Comparison of ENCODE assay signal across 8 mouse cellular contexts in genomic region chr1:171344715-171345114, GRCm38 (mm10). TPM values are rescaled to one million over a fixed set of nuclear protein-coding genes. Genes with fewer than 3 reads are reported as not detected.
DNase-seq lines count a peak whose midpoint lies in the region; ATAC-seq and TF ChIP-seq lines count a peak whose summit lies in the region.

No protein-coding gene starts in this region.

- TF ChIP-seq CTCF in cerebellum, adult 2 months (IDR thresholded peaks at IDR 0.05; ENCODE audit: borderline replicate concordance, insufficient read depth, low read depth, low read length): no peak
- TF ChIP-seq CTCF in lung, postnatal 0 days (IDR thresholded peaks at IDR 0.05): no peak

- H3K4me2 ChIP-seq in lung, postnatal 0 days (replicated peaks; ENCODE audit: low read depth, low read length): peak overlapping the region; percentile 95
- peak overlapping the region; percentile 81 for H3K4me2 ChIP-seq in liver, embryonic 11.5 days
- peak overlapping the region; percentile 85 for H3K4me2 ChIP-seq in stomach, embryonic 16.5 days (ENCODE audit: low read depth, low read length)

- peaks cover 5% of the 10 kb centered on the region; the same call in 1 of the 2 replicates for H3K9me3 ChIP-seq in lung, postnatal 0 days (ENCODE audit: low read length)
- no peaks in the 10 kb centered on the region for H3K9me3 ChIP-seq in liver, embryonic 11.5 days (ENCODE audit: control insufficient read depth, low read length)
- peaks cover 6% of the 10 kb centered on the region; the same call in 1 of the 2 replicates for H3K9me3 ChIP-seq in stomach, embryonic 16.5 days (replicated peaks; ENCODE audit: control insufficient read depth, low read length)

- TF ChIP-seq EP300 in lung, postnatal 0 days (IDR thresholded peaks at IDR 0.05): 0 out of 2 replicates have a peak, but pooled peaks have one; percentile 15

- no peak for DNase-seq in cerebellum, adult 2 months
- no peak for DNase-seq in cerebellum, adult 8-10 months
- DNase-seq in lung, postnatal 0 days (ENCODE audit: low spot score): peak; percentile 28
- DNase-seq in lung, postnatal 36 days: no peak
- DNase-seq in liver, embryonic 11.5 days (ENCODE audit: low spot score): no peak
- no peak for DNase-seq in gastrocnemius, postnatal 14 days
- no peak for DNase-seq in gastrocnemius, postnatal 10 days

- peaks cover 4% of the 10 kb centered on the region; the same call in 1 of the 2 replicates for H3K4me1 ChIP-seq in cerebellum, adult 2 months (ENCODE audit: control insufficient read depth, insufficient read depth, low read length)
- H3K4me1 ChIP-seq in lung, postnatal 0 days (ENCODE audit: insufficient read depth, low read depth, low read length): peaks cover 17% of the 10 kb centered on the region; the same call in 1 of the 2 replicates
- peaks cover 8% of the 10 kb centered on the region for H3K4me1 ChIP-seq in liver, embryonic 11.5 days (replicated peaks; ENCODE audit: control insufficient read depth, insufficient read depth, low read length)
- peaks cover 18% of the 10 kb centered on the region for H3K4me1 ChIP-seq in stomach, embryonic 16.5 days (ENCODE audit: control insufficient read depth, insufficient read depth, low read length)

- 64% methylated on average over 9 of the region's 9 CpGs for WGBS in cerebellum, adult 2 months
- WGBS in lung, postnatal 0 days: 67% methylated on average over 9 of the region's 9 CpGs
- 72% methylated on average over 9 of the region's 9 CpGs for WGBS in liver, embryonic 11.5 days
- 71% methylated on average over 9 of the region's 9 CpGs for WGBS in stomach, embryonic 16.5 days

- TF ChIP-seq POLR2A in cerebellum, adult 2 months (IDR thresholded peaks at IDR 0.05; ENCODE audit: borderline replicate concordance, insufficient read depth, low read length): no peak

- peaks cover 16% of the 10 kb centered on the region; the same call in 1 of the 2 replicates for H3K36me3 ChIP-seq in lung, postnatal 0 days (ENCODE audit: insufficient read depth, low read length)
- H3K36me3 ChIP-seq in liver, embryonic 11.5 days (ENCODE audit: control insufficient read depth, insufficient read depth, low read length): peaks cover 21% of the 10 kb centered on the region
- H3K36me3 ChIP-seq in stomach, embryonic 16.5 days (ENCODE audit: control insufficient read depth, insufficient read depth, low read length): peaks cover 4% of the 10 kb centered on the region

- peak overlapping the region; percentile 74 for H3K4me3 ChIP-seq in cerebellum, adult 2 months (replicated peaks; ENCODE audit: insufficient read depth, low read depth, low read length)
- peak overlapping the region; percentile 84 for H3K4me3 ChIP-seq in lung, postnatal 0 days (ENCODE audit: low read depth, low read length)
- H3K4me3 ChIP-seq in liver, embryonic 11.5 days (ENCODE audit: low read depth, low read length): peak overlapping the region; percentile 95
- peak overlapping the region; percentile 90 for H3K4me3 ChIP-seq in stomach, embryonic 16.5 days (replicated peaks; ENCODE audit: low read length)

- H3K9ac ChIP-seq in lung, postnatal 0 days (replicated peaks; ENCODE audit: low read depth): peak overlapping the region; percentile 71; the same call in 1 of the 2 replicates
- peak overlapping the region; percentile 91 for H3K9ac ChIP-seq in liver, embryonic 11.5 days (ENCODE audit: low read depth, low read length)
- H3K9ac ChIP-seq in stomach, embryonic 16.5 days (ENCODE audit: low read length): peak overlapping the region; percentile 92

- intact Hi-C loops in gastrocnemius, postnatal 14 days (cut with DNase I; ENCODE audit: low total_unique reads): no loop called here

- no peak overlapping the region for H3K27ac ChIP-seq in cerebellum, adult 2 months (ENCODE audit: insufficient read depth, low read length)
- peak overlapping the region; percentile 10 for H3K27ac ChIP-seq in lung, postnatal 0 days (ENCODE audit: low read length)
- no peak overlapping the region for H3K27ac ChIP-seq in liver, embryonic 11.5 days (ENCODE audit: low read depth, low read length)
- peak overlapping the region; percentile 68; the same call in 1 of the 2 replicates for H3K27ac ChIP-seq in stomach, embryonic 16.5 days (ENCODE audit: low read length)

- H3K27me3 ChIP-seq in cerebellum, adult 2 months (ENCODE audit: control insufficient read depth, insufficient read depth, low read length): no peaks in the 10 kb centered on the region
- no peaks in the 10 kb centered on the region for H3K27me3 ChIP-seq in lung, postnatal 0 days (replicated peaks; ENCODE audit: insufficient read depth, low read length)
- no peaks in the 10 kb centered on the region for H3K27me3 ChIP-seq in liver, embryonic 11.5 days (replicated peaks; ENCODE audit: control insufficient read depth, insufficient read depth, low read length)
- no peaks in the 10 kb centered on the region for H3K27me3 ChIP-seq in stomach, embryonic 16.5 days (ENCODE audit: control insufficient read depth, insufficient read depth, low read length)

- 0 out of 2 replicates have a peak, but pooled peaks have one; percentile 7 for ATAC-seq in lung, postnatal 0 days
- 0 out of 2 replicates have a peak, but pooled peaks have one; percentile 1 for ATAC-seq in liver, embryonic 11.5 days (replicated peaks; ENCODE audit: low FRiP score)
- ATAC-seq in stomach, embryonic 16.5 days (ENCODE audit: insufficient read depth, low FRiP score): no peak

RNA-seq across cellular contexts. Expression of gene Nit1, which starts 0.7 kb away (rescaled TPM):
- polyA plus RNA-seq in cerebellum, adult 2 months (2012; rRNA removed): 68.2 TPM in 2 replicates
- polyA plus RNA-seq in lung, postnatal 0 days (2015; fragmentation: Nextera tagmentation; extraction: Ambion mirVana): 39.9 and 45.5 TPM in 2 replicates
- 26.2 and 29.1 TPM in 2 replicates for polyA plus RNA-seq in liver, embryonic 11.5 days (2014; fragmentation: Nextera tagmentation; extraction: Ambion mirVana)
- 49.6 and 51.3 TPM in 2 replicates for polyA plus RNA-seq in stomach, embryonic 16.5 days (2015; fragmentation: Nextera tagmentation; extraction: Ambion mirVana)
- 10 to 100 TPM; 19.3 to 25.3 TPM for total RNA-seq in gastrocnemius, postnatal 14 days (2021)
- total RNA-seq in gastrocnemius, postnatal 10 days (2021): 10 to 100 TPM; 20.1 to 22.5 TPM

RNA-seq across cellular contexts. Expression of gene Pfdn2, which starts 0.8 kb away (rescaled TPM):
- 129 and 135 TPM in 2 replicates for polyA plus RNA-seq in cerebellum, adult 2 months (2012; rRNA removed)
- polyA plus RNA-seq in lung, postnatal 0 days (2015; fragmentation: Nextera tagmentation; extraction: Ambion mirVana): 64.1 and 72.7 TPM in 2 replicates
- polyA plus RNA-seq in liver, embryonic 11.5 days (2014; fragmentation: Nextera tagmentation; extraction: Ambion mirVana): 68.0 and 73.7 TPM in 2 replicates
- polyA plus RNA-seq in stomach, embryonic 16.5 days (2015; fragmentation: Nextera tagmentation; extraction: Ambion mirVana): 81.2 and 109 TPM in 2 replicates
- total RNA-seq in gastrocnemius, postnatal 14 days (2021): 10 to 100 TPM; 86.7 to 93.6 TPM
- total RNA-seq in gastrocnemius, postnatal 10 days (2021): 100 to 1,000 TPM; 104 to 113 TPM

RNA-seq across cellular contexts. Expression of gene Dedd, which starts 15.8 kb away (rescaled TPM):
- 54.4 and 56.4 TPM in 2 replicates for polyA plus RNA-seq in cerebellum, adult 2 months (2012; rRNA removed)
- 43.0 and 44.4 TPM in 2 replicates for polyA plus RNA-seq in lung, postnatal 0 days (2015; fragmentation: Nextera tagmentation; extraction: Ambion mirVana)
- polyA plus RNA-seq in liver, embryonic 11.5 days (2014; fragmentation: Nextera tagmentation; extraction: Ambion mirVana): 34.8 and 37.5 TPM in 2 replicates
- 48.0 and 54.7 TPM in 2 replicates for polyA plus RNA-seq in stomach, embryonic 16.5 days (2015; fragmentation: Nextera tagmentation; extraction: Ambion mirVana)
- 10 to 100 TPM; 26.3 to 27.7 TPM for total RNA-seq in gastrocnemius, postnatal 14 days (2021)
- total RNA-seq in gastrocnemius, postnatal 10 days (2021): 10 to 100 TPM; 30.3 to 31.2 TPM

RNA-seq across cellular contexts. Expression of gene Klhdc9, which starts 15.9 kb away (rescaled TPM):
- 7.9 and 8.2 TPM in 2 replicates for polyA plus RNA-seq in cerebellum, adult 2 months (2012; rRNA removed)
- polyA plus RNA-seq in lung, postnatal 0 days (2015; fragmentation: Nextera tagmentation; extraction: Ambion mirVana): 4.0 and 4.5 TPM in 2 replicates
- 0.66 and 0.77 TPM in 2 replicates for polyA plus RNA-seq in liver, embryonic 11.5 days (2014; fragmentation: Nextera tagmentation; extraction: Ambion mirVana)
- 0.76 and 1.3 TPM in 2 replicates for polyA plus RNA-seq in stomach, embryonic 16.5 days (2015; fragmentation: Nextera tagmentation; extraction: Ambion mirVana)
- under 1 TPM; 0.20 to 0.27 TPM for total RNA-seq in gastrocnemius, postnatal 14 days (2021)
- under 1 TPM; 0.31 to 0.61 TPM for total RNA-seq in gastrocnemius, postnatal 10 days (2021)

RNA-seq across cellular contexts. Expression of gene Nectin4, which starts 25.2 kb away (rescaled TPM):
- 11.9 and 12.5 TPM in 2 replicates for polyA plus RNA-seq in cerebellum, adult 2 months (2012; rRNA removed)
- polyA plus RNA-seq in lung, postnatal 0 days (2015; fragmentation: Nextera tagmentation; extraction: Ambion mirVana): 10.1 and 10.2 TPM in 2 replicates
- 0.25 and 0.53 TPM in 2 replicates for polyA plus RNA-seq in liver, embryonic 11.5 days (2014; fragmentation: Nextera tagmentation; extraction: Ambion mirVana)
- polyA plus RNA-seq in stomach, embryonic 16.5 days (2015; fragmentation: Nextera tagmentation; extraction: Ambion mirVana): 42.8 and 62.7 TPM in 2 replicates
- total RNA-seq in gastrocnemius, postnatal 14 days (2021): not detected
- under 1 TPM; 0.07 to 0.20 TPM for total RNA-seq in gastrocnemius, postnatal 10 days (2021)

Comparison
In these comparisons a context has a peak if more than half of its experiments do, and no peak if none do; other contexts are left out.
1. H3K27ac ChIP-seq: peak in lung, postnatal 0 days (single experiment) and stomach, embryonic 16.5 days (single experiment); none in cerebellum, adult 2 months (single experiment) and liver, embryonic 11.5 days (single experiment).
2. Peak in every context shown above with its lines, with median percentiles within 50 percentile points of each other: H3K4me3 ChIP-seq, H3K4me2 ChIP-seq and H3K9ac ChIP-seq.